Comparison of ENCODE assay signal across 42 mouse cellular contexts in the genomic region with DNA sequence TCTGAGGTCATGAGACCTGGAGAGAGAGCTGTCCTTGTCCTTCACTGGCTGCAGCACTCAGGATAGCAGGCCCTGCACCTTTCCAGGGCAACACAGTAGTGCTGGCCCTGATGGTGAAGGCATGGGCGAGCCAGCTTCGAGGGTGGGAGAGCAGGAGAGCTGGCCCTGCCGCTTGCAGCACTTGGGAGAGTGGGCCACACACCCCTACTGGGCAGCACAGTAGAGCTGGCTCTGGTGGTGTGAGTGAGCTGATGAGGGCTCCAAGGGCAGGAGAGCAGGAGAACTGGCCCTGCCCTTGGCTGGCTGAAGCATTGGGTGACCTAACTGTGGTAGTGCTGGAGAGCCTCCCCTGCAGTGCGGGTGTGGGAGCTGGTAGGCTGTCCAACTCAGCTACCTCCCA. TPM values are rescaled to one million over a fixed set of nuclear protein-coding genes. Genes with fewer than 3 reads are reported as not detected.
"Had no signal": no experiment of that assay in that cellular context is flagged by ENCODE, and none has a peak within 500 bp of the region (broad histone marks: within the 10 kb centered on the region; RNA-seq: fewer than 3 reads in every experiment).

No protein-coding gene starts in this region.

- H3K4me3 ChIP-seq: heart, adult 2 months; heart, embryonic 13.5 days; heart, embryonic 15.5 days; hindbrain, embryonic 13.5 days; hindbrain, embryonic 15.5 days; kidney, embryonic 15.5 days; left cerebral cortex, adult 2 months; limb, embryonic 10.5 days; limb, embryonic 12.5 days; liver, embryonic 13.5 days; liver, embryonic 15.5 days had no signal

- H3K4me1 ChIP-seq: heart, embryonic 13.5 days; heart, embryonic 15.5 days; hindbrain, embryonic 13.5 days; hindbrain, embryonic 15.5 days; kidney, embryonic 15.5 days; liver, embryonic 13.5 days; liver, embryonic 15.5 days had no signal

- H3K27ac ChIP-seq: heart, adult 2 months; heart, embryonic 13.5 days; heart, embryonic 15.5 days; hindbrain, embryonic 13.5 days; hindbrain, embryonic 15.5 days; hindbrain, postnatal 0 days; kidney, embryonic 15.5 days; kidney, postnatal 0 days; left cerebral cortex, adult 2 months; limb, embryonic 10.5 days; limb, embryonic 12.5 days; liver, embryonic 13.5 days; liver, embryonic 15.5 days had no signal

- DNase-seq: gastrocnemius, postnatal 14 days; gastrocnemius, postnatal 36 days; heart, adult 2 months; heart, postnatal 14 days; heart, postnatal 36 days; kidney, adult 11 months; kidney, adult 2 months; kidney, adult 9 months; kidney, postnatal 14 days; kidney, postnatal 36 days; layer of hippocampus, adult 9-11 months; liver; liver, embryonic 13.5 days; liver, postnatal 0 days had no signal

RNA-seq across cellular contexts. Expression of gene Krt24, which starts 12.3 kb away (rescaled TPM):
- total RNA-seq: gastrocnemius, adult 18-20 months; gastrocnemius, adult 8-10 months; gastrocnemius, postnatal 14 days; gastrocnemius, postnatal 36 days; heart, adult 2 months; heart, postnatal 14 days; heart, postnatal 36 days; hematopoietic stem cell, adult 5-6 weeks; hindbrain, postnatal 0 days; layer of hippocampus, adult 18-20 months; layer of hippocampus, adult 8-10 months; layer of hippocampus, postnatal 14 days; left cerebral cortex, adult 2 months; left cerebral cortex, postnatal 14 days; left cerebral cortex, postnatal 36 days had no signal
- polyA plus RNA-seq: gonadal fat pad, adult 2 months; heart, adult 2 months; heart, embryonic 11.5 days; heart, embryonic 13.5 days; heart, embryonic 15.5 days; heart, postnatal 0 days; hindbrain, embryonic 11.5 days; intestine, embryonic 14.5 days; intestine, embryonic 16.5 days; kidney, adult 2 months; kidney, embryonic 15.5 days; kidney, postnatal 0 days; large intestine, adult 2 months; liver, embryonic 11.5 days; liver, embryonic 13.5 days; liver, embryonic 15.5 days; liver, postnatal 0 days had no signal

RNA-seq across cellular contexts. Expression of gene Krt222, which starts 28.8 kb away (rescaled TPM):
- total RNA-seq: hematopoietic stem cell, adult 5-6 weeks had no signal

RNA-seq across cellular contexts. Expression of gene Krt25, which starts 50.0 kb away (rescaled TPM):
- total RNA-seq: gastrocnemius, adult 8-10 months; gastrocnemius, postnatal 14 days; gastrocnemius, postnatal 36 days; heart, adult 2 months; heart, postnatal 14 days; heart, postnatal 36 days; hematopoietic stem cell, adult 5-6 weeks; layer of hippocampus, adult 18-20 months; layer of hippocampus, adult 8-10 months; layer of hippocampus, postnatal 14 days; left cerebral cortex, adult 2 months; left cerebral cortex, postnatal 14 days; left cerebral cortex, postnatal 36 days had no signal
- polyA plus RNA-seq: gonadal fat pad, adult 2 months; heart, adult 2 months; heart, embryonic 11.5 days; heart, embryonic 13.5 days; heart, embryonic 15.5 days; hindbrain, embryonic 11.5 days; kidney, embryonic 15.5 days; large intestine, adult 2 months; limb, embryonic 10.5 days; limb, embryonic 12.5 days; limb, embryonic 14.5 days; liver, embryonic 11.5 days; liver, embryonic 13.5 days; liver, embryonic 15.5 days had no signal
